ENCODE assay signal across 21 mouse cellular contexts in the genomic region with DNA sequence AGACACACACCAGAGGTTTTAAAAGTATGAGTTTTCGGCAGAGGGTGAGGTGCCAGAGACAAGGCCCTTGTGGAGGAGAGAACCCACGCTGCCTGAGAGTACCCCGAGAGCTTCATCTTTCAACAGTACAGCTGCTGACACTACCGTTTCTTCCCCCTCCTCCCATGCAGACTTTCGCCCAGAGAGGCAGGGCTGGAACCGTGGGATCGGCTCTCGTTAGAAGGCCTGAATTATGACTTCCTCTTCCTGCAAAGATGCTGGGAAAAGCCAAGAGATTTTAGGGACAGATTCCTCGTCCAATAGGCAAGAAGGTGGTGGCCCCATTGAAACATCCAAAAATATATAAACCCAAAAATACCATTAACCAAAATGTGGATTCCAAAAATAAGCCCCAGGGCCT.
DNase-seq lines count a peak whose midpoint lies in the region; ATAC-seq and TF ChIP-seq lines count a peak whose summit lies in the region.
"Had no signal": no experiment of that assay in that cellular context is flagged by ENCODE, and none has a peak within 500 bp of the region (broad histone marks: within the 10 kb centered on the region; RNA-seq: fewer than 3 reads in every experiment).

No protein-coding gene starts in this region.

- peak; percentile 58 for ATAC-seq in lung, embryonic 16.5 days (ENCODE audit: low read depth)
- no peak for ATAC-seq in kidney, embryonic 15.5 days (replicated peaks; ENCODE audit: low FRiP score)

- peak overlapping the region; percentile 7; the same call in 1 of the 2 replicates for H3K27ac ChIP-seq in lung, embryonic 16.5 days (ENCODE audit: low read length)
- peak overlapping the region; percentile 70 for H3K27ac ChIP-seq in kidney, embryonic 15.5 days
- no peak overlapping the region for H3K27ac ChIP-seq in heart, adult 2 months
- H3K27ac ChIP-seq: forebrain, embryonic 12.5 days; heart, embryonic 10.5 days; hindbrain, embryonic 14.5 days; limb, embryonic 15.5 days; liver, embryonic 15.5 days; macrophage; stomach, postnatal 0 days had no signal

- TF ChIP-seq POLR2A in heart, adult 2 months (IDR thresholded peaks at IDR 0.05; ENCODE audit: insufficient read depth, low read depth, low read length), result no peak

- no peak for TF ChIP-seq EP300 in heart, adult 2 months (IDR thresholded peaks at IDR 0.05; ENCODE audit: insufficient read depth, low read depth, low read length)

- H3K4me3 ChIP-seq in lung, embryonic 16.5 days (ENCODE audit: low read length), result no peak overlapping the region
- no peak overlapping the region for H3K4me3 ChIP-seq in kidney, embryonic 15.5 days (replicated peaks)
- H3K4me3 ChIP-seq in heart, adult 2 months, result no peak overlapping the region
- H3K4me3 ChIP-seq: forebrain, embryonic 12.5 days; heart, embryonic 10.5 days; limb, embryonic 15.5 days; liver, embryonic 15.5 days had no signal

- H3K9me3 ChIP-seq in lung, embryonic 16.5 days (ENCODE audit: control insufficient read depth, low read length), result peaks cover 3% of the 10 kb centered on the region
- H3K9me3 ChIP-seq in kidney, embryonic 15.5 days (replicated peaks), result 0 out of 2 replicates have a peak, but pooled peaks cover 2% of the 10 kb centered on the region
- H3K9me3 ChIP-seq: forebrain, embryonic 12.5 days; G1E; heart, embryonic 10.5 days; limb, embryonic 15.5 days; liver, embryonic 15.5 days had no signal

- H3K79me2 ChIP-seq in heart, adult 2 months (replicated peaks; ENCODE audit: control insufficient read depth, insufficient read depth, low read length), result no peaks in the 10 kb centered on the region

- peak; percentile 26 for DNase-seq in adrenal gland, postnatal 14 days
- DNase-seq in adrenal gland, postnatal 10 days, result no peak
- no peak for DNase-seq in lung, postnatal 10 days
- DNase-seq in kidney, postnatal 4 days, result peak; percentile 61 to 74
- DNase-seq in heart, adult 2 months, result no peak
- DNase-seq in heart, postnatal 36 days, result no peak
- DNase-seq: cerebellum, adult 8-10 months; gastrocnemius, postnatal 25 days; heart, postnatal 14 days; layer of hippocampus, postnatal 36 days had no signal

- WGBS in lung, embryonic 16.5 days, result 34% methylated on average over 9 of the region's 9 CpGs
- WGBS in kidney, embryonic 15.5 days, result 30% methylated on average over 9 of the region's 9 CpGs
- WGBS in heart, adult 2 months, result 60% methylated on average over 9 of the region's 9 CpGs

- H3K4me1 ChIP-seq in lung, embryonic 16.5 days (replicated peaks; ENCODE audit: control insufficient read depth, insufficient read depth, low read length), result no peaks in the 10 kb centered on the region; the same call in 1 of the 2 replicates
- peaks cover 31% of the 10 kb centered on the region for H3K4me1 ChIP-seq in kidney, embryonic 15.5 days
- H3K4me1 ChIP-seq in heart, adult 2 months (ENCODE audit: control insufficient read depth, insufficient read depth, low read length), result peaks cover 7% of the 10 kb centered on the region
- H3K4me1 ChIP-seq: liver, embryonic 15.5 days had no signal

- 0 out of 2 replicates have a peak, but pooled peaks cover 2% of the 10 kb centered on the region for H3K36me3 ChIP-seq in lung, embryonic 16.5 days (ENCODE audit: control insufficient read depth, insufficient read depth, low read length)
- 0 out of 2 replicates have a peak, but pooled peaks cover 5% of the 10 kb centered on the region for H3K36me3 ChIP-seq in kidney, embryonic 15.5 days
- H3K36me3 ChIP-seq in heart, adult 2 months (ENCODE audit: control insufficient read depth, insufficient read depth, low read length), result no peaks in the 10 kb centered on the region
- H3K36me3 ChIP-seq: forebrain, embryonic 12.5 days; G1E; heart, embryonic 10.5 days; limb, embryonic 15.5 days; liver, embryonic 15.5 days had no signal

- intact Hi-C loops in heart, adult 2 months (cut with DNase I), result loop anchor here (5.0 kb wide), 1 partner anchor 63 kb away; the partner anchor contains the start of gene Afap1l2
- intact Hi-C loops in heart, postnatal 36 days (cut with DNase I), result loop anchor here (5.0 kb wide), 1 partner anchor 63 kb away; the partner anchor contains the start of gene Afap1l2

- no peak overlapping the region for H3K4me2 ChIP-seq in lung, embryonic 16.5 days (ENCODE audit: low read depth, low read length)
- no peak overlapping the region for H3K4me2 ChIP-seq in kidney, embryonic 15.5 days
- H3K4me2 ChIP-seq: forebrain, embryonic 12.5 days; hindbrain, embryonic 14.5 days; limb, embryonic 15.5 days; liver, embryonic 15.5 days; midbrain, embryonic 11.5 days had no signal

- no peak overlapping the region for H3K9ac ChIP-seq in lung, embryonic 16.5 days (ENCODE audit: low read length)
- no peak overlapping the region for H3K9ac ChIP-seq in kidney, embryonic 15.5 days
- H3K9ac ChIP-seq in heart, adult 2 months (ENCODE audit: low read depth, low read length), result no peak overlapping the region
- H3K9ac ChIP-seq: forebrain, embryonic 12.5 days; hindbrain, embryonic 14.5 days; limb, embryonic 15.5 days; liver, embryonic 15.5 days had no signal

- no peaks in the 10 kb centered on the region for H3K27me3 ChIP-seq in lung, embryonic 16.5 days (ENCODE audit: control insufficient read depth, insufficient read depth, low read depth, low read length)
- no peaks in the 10 kb centered on the region for H3K27me3 ChIP-seq in kidney, embryonic 15.5 days
- H3K27me3 ChIP-seq in heart, adult 2 months (ENCODE audit: control insufficient read depth, insufficient read depth, low read length), result no peaks in the 10 kb centered on the region
- H3K27me3 ChIP-seq: forebrain, embryonic 12.5 days; limb, embryonic 15.5 days; liver, embryonic 15.5 days had no signal

- TF ChIP-seq CTCF in heart, adult 2 months (IDR thresholded peaks at IDR 0.05), result no peak

Comparison
In these comparisons a context has a peak if more than half of its experiments do, and no peak if none do; other contexts are left out.
1. DNase-seq: peak in adrenal gland, postnatal 14 days (single experiment) and kidney, postnatal 4 days (2 of 2); none in adrenal gland, postnatal 10 days (single experiment), lung, postnatal 10 days (single experiment), heart, adult 2 months (0 of 2) and heart, postnatal 36 days (0 of 2).